Mouse (Mus musculus) thymus, postnatal 0 days (tissue): ENCODE measurements around the gene Spock1. TPM values are rescaled to one million over a fixed set of nuclear protein-coding genes. Genes with fewer than 3 reads are reported as not detected.

ENCODE experiments used
- DNase-seq: peaks from one replicate; pipeline ENCODE4 v3.0.0-alpha.2; 2015; ENCODE audit warnings: low spot score
- polyA plus RNA-seq: library from polyadenylated mRNA; unstranded; fragments of >200 nt; fragmentation: Nextera tagmentation; extraction: Ambion mirVana; gene quantifications from 2 replicates; pipeline ENCODE4 v1.2.1, GENCODE M21; 2015

Gene Spock1
- polyA plus RNA-seq, 1 experiment from 2014 or later: 1.3 TPM

GRCm38 (mm10) chr13:57865029-57865428 lies 43.1 kb downstream of the Spock1 start:
- DNase-seq: no peak

- DNase-seq: no peak
These were observed 49.6 kb downstream of the Spock1 start for GRCm38 (mm10) chr13:57858491-57858890.

- DNase-seq: no peak
These were observed 51.1 kb downstream of the Spock1 start for GRCm38 (mm10) chr13:57857016-57857415.

GRCm38 (mm10) chr13:57856311-57856853 lies 51.8 kb downstream of the Spock1 start:
- no peak for DNase-seq

- DNase-seq: no peak
These were observed 52.4 kb downstream of the Spock1 start for GRCm38 (mm10) chr13:57855766-57856165.

GRCm38 (mm10) chr13:57854416-57854815 lies 53.7 kb downstream of the Spock1 start:
- no peak for DNase-seq

- DNase-seq: no peak
These were observed 54.5 kb downstream of the Spock1 start for GRCm38 (mm10) chr13:57853621-57854020.

GRCm38 (mm10) chr13:57853156-57853555 lies 55.0 kb downstream of the Spock1 start:
- no peak for DNase-seq

- DNase-seq: no peak
These were observed 59.2 kb downstream of the Spock1 start for GRCm38 (mm10) chr13:57848931-57849330.

GRCm38 (mm10) chr13:57847101-57847500 lies 61.0 kb downstream of the Spock1 start:
- DNase-seq: no peak

GRCm38 (mm10) chr13:57846468-57846867 lies 61.7 kb downstream of the Spock1 start:
- no peak for DNase-seq

GRCm38 (mm10) chr13:57841141-57841848 lies 66.8 kb downstream of the Spock1 start:
- no peak for DNase-seq

- DNase-seq: no peak
These were observed 70.3 kb downstream of the Spock1 start for GRCm38 (mm10) chr13:57837691-57838437.

GRCm38 (mm10) chr13:57831374-57832163 lies 76.6 kb downstream of the Spock1 start:
- no peak for DNase-seq

GRCm38 (mm10) chr13:57830896-57831295 lies 77.2 kb downstream of the Spock1 start:
- no peak for DNase-seq

GRCm38 (mm10) chr13:57830091-57830490 lies 78.0 kb downstream of the Spock1 start:
- DNase-seq: no peak

GRCm38 (mm10) chr13:57816276-57816675 lies 91.9 kb downstream of the Spock1 start:
- DNase-seq: no peak

- DNase-seq: no peak
These were observed 95.5 kb downstream of the Spock1 start for GRCm38 (mm10) chr13:57812643-57813042.

GRCm38 (mm10) chr13:57811253-57811652 lies 96.9 kb downstream of the Spock1 start:
- no peak for DNase-seq

GRCm38 (mm10) chr13:57810816-57811215 lies 97.3 kb downstream of the Spock1 start:
- DNase-seq: no peak

- no peak for DNase-seq
These were observed 98.0 kb downstream of the Spock1 start for GRCm38 (mm10) chr13:57810083-57810482.

- DNase-seq: no peak
These were observed 98.5 kb downstream of the Spock1 start for GRCm38 (mm10) chr13:57809603-57810002.
